Mouse (Mus musculus) cerebellum, adult 2 months (tissue): ENCODE data around the gene Tbck.

Experiments used
- CTCF ChIP-seq: fragments of 200-500 bp; IDR thresholded peaks from 2 replicates; pipeline ENCODE4 v1.5.1; 2011; ENCODE audit warnings: low read depth, mild to moderate bottlenecking, control low read depth, low read length, moderate library complexity, borderline replicate concordance; ENCODE audit not compliant: insufficient read depth
- POLR2A ChIP-seq: fragments of 200-500 bp; IDR thresholded peaks from 2 replicates; pipeline ENCODE4 v1.6.1; 2011; ENCODE audit warnings: low read length, control low read depth, borderline replicate concordance; ENCODE audit not compliant: insufficient read depth

- TF ChIP-seq CTCF (no peak), POLR2A (no peak)
These were observed 100.8 kb downstream of the Tbck start for GRCm38 (mm10) chr3:132784732-132785131.
